Mouse (Mus musculus) stomach, postnatal 0 days (tissue): ENCODE measurements around the gene Gm17657. TPM values are rescaled to one million over a fixed set of nuclear protein-coding genes. Genes with fewer than 3 reads are reported as not detected.

Experiments
- ATAC-seq: fragments of 200-750 bp; cut with Nextera tagmentation; 2 replicates; pipeline ENCODE4 v1.8.0; 2017; ENCODE audit not compliant: low FRiP score, low TSS enrichment
- DNase-seq: peaks from one replicate; pipeline ENCODE4 v3.0.0-alpha.2; 2016; ENCODE audit warnings: low spot score
- H3K27ac ChIP-seq: fragments of 300-500 bp; sonication (generic); replicated peaks from 2 replicates; pipeline ENCODE4 v1.5.1; 2014; ENCODE audit warnings: mild to moderate bottlenecking, control low read depth
- H3K27me3 ChIP-seq: fragments of 300-500 bp; sonication (generic); 2 replicates; pipeline ENCODE4 v1.6.1; 2014; ENCODE audit warnings: low read length; ENCODE audit not compliant: control insufficient read depth, insufficient read depth
- H3K36me3 ChIP-seq: fragments of 300-500 bp; sonication (generic); 2 replicates; pipeline ENCODE4 v1.6.1; 2014; ENCODE audit warnings: low read length, mixed read lengths; ENCODE audit not compliant: control insufficient read depth, insufficient read depth
- H3K4me1 ChIP-seq: fragments of 300-500 bp; sonication (generic); replicated peaks from 2 replicates; pipeline ENCODE4 v1.6.1; 2014; ENCODE audit warnings: antibody characterized with exemption; ENCODE audit not compliant: control insufficient read depth, insufficient read depth
- H3K4me2 ChIP-seq: fragments of 300-500 bp; sonication (generic); replicated peaks from 2 replicates; pipeline ENCODE4 v1.6.1; 2014; ENCODE audit warnings: low read depth, mild to moderate bottlenecking, control low read depth, moderate library complexity
- H3K4me3 ChIP-seq: fragments of 300-500 bp; sonication (generic); 2 replicates; pipeline ENCODE4 v1.5.1; 2014; ENCODE audit warnings: low read depth, low read length, control low read depth
- H3K9ac ChIP-seq: fragments of 300-500 bp; sonication (generic); 2 replicates; pipeline ENCODE4 v1.6.1; 2014; ENCODE audit warnings: mild to moderate bottlenecking, low read length, control low read depth, mixed read lengths
- H3K9me3 ChIP-seq: fragments of 300-500 bp; sonication (generic); 2 replicates; pipeline ENCODE4 v1.6.1; 2016; ENCODE audit warnings: low read length; ENCODE audit not compliant: control insufficient read depth
- CTCF ChIP-seq: IDR thresholded peaks from 2 replicates; pipeline ENCODE4 v1.5.1; 2016; ENCODE audit warnings: antibody characterized with exemption, low read depth, mild to moderate bottlenecking, moderate library complexity
- EP300 ChIP-seq: optimal IDR thresholded peaks from 2 replicates; pipeline ENCODE3; 2016; ENCODE audit warnings: antibody characterized with exemption
- WGBS: fragments of 180-500 bp; shearing (Covaris S2); extraction: QIAGEN DNeasy Blood & Tissue Kit; methylation state at CpG from one replicate; pipeline ENCODE4 v1.1.7; 2014; 5-methylcytosine and 5-hydroxymethylcytosine counted together
- polyA plus RNA-seq: library from polyadenylated mRNA; unstranded; fragments of >200 nt; fragmentation: Nextera tagmentation; extraction: Ambion mirVana; gene quantifications from 2 replicates; pipeline ENCODE4 v1.2.1, GENCODE M21; 2015

Gene Gm17657
- polyA plus RNA-seq: not detected in 2 replicates

DNA sequence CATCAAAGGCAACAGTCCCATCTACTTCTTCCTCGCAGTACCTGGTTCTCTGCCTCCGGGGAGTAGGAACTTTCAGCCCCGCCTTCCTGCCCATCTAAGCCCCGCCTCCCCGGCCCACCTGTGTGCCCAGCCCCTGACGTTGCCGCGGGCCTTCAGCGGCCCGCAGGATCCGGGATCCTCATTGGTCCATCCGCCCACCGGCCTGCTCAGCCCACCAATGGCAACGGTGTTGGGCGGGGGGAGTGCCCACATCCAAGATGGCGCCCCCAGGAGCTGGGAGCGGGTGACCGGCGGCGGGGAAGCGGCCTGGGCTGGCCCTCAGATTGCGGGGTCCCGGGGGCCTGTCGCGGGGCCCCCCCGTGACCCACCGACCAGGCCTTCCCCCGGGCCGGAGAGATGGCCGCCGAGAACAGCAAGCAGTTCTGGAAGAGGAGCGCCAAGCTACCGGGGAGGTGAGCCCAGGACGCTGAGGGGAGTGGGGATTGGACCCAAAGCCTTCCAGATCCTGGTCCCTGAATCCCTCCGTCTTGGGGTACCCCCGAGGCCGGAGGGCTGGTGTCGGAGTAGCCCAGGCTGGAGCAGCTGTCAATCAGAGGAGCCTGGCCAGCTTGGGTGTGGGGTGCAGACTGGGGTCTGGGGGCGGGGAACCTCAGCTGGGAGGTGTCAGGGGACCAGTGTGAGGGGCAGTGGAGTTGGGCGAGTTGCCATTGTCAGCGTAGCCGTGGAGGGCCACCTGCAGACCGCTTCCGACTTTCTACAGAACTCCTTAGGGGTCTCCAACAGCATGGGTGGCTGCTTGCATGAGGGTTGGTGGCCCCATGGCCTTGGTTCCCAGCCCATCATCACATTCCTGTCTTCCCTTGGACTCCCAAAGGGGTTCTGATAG, at the start of gene Gm17657, which contains the start of gene Tbc1d22b:
Gene Gm17657 (minus strand): TSS at position 96 of the 886 bp plus-strand sequence.
Gene Tbc1d22b (plus strand): TSS at position 243 of the 886 bp plus-strand sequence.
- H3K36me3 ChIP-seq: no peaks in the 10 kb centered on the region
- no peaks in the 10 kb centered on the region for H3K27me3 ChIP-seq
- peak within 1 kb of the TSS; percentile 70 for H3K27ac ChIP-seq
- H3K4me1 ChIP-seq: no peaks in the 10 kb centered on the region
- TF ChIP-seq EP300: no peak
- peak; percentile 8; the same call in 1 of the 2 replicates for TF ChIP-seq CTCF
- H3K4me3 ChIP-seq: peak within 1 kb of the TSS; percentile 95
- peak; percentile 99 for ATAC-seq
- DNase-seq: peak; percentile 98
- H3K4me2 ChIP-seq: peak within 1 kb of the TSS; percentile 99
- H3K9me3 ChIP-seq: no peaks in the 10 kb centered on the region
- peak within 1 kb of the TSS; percentile 91 for H3K9ac ChIP-seq
- WGBS: 1% methylated on average over 44 of the region's 44 CpGs

GRCm38 (mm10) chr17:29599051-29599450, 49.6 kb upstream of the Gm17657 start:
- no peak overlapping the region for H3K4me3 ChIP-seq
- no peak overlapping the region for H3K4me2 ChIP-seq
- H3K9ac ChIP-seq: no peak overlapping the region
- no peaks in the 10 kb centered on the region for H3K4me1 ChIP-seq
- ATAC-seq: no peak
- no peak for DNase-seq
- H3K27ac ChIP-seq: no peak overlapping the region
- no peaks in the 10 kb centered on the region for H3K9me3 ChIP-seq
- H3K36me3 ChIP-seq: peaks cover 8% of the 10 kb centered on the region; the same call in 1 of the 2 replicates
- 88% methylated on average over 14 of the region's 14 CpGs for WGBS
- TF ChIP-seq EP300 (no peak), CTCF (no peak)
- H3K27me3 ChIP-seq: no peaks in the 10 kb centered on the region

DNA sequence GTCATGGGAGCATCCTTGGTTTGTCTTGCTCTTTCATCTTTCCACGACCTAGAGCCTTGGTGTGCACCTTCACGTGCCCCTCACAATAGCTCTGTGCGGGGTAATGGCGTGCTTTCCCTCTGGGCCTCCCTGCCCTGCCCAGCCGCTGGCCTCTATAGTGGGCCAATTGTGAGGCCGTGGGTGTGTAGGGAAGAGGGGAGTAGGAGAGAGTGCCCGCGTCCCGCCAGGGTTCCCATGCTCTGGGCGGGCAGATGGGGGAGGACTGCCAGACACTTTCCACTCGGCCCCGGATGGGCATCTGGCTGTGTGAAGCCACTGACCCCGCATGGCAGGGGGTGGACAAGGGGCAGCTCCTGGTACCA, 47.3 kb upstream of the Gm17657 start:
- H3K9me3 ChIP-seq: no peaks in the 10 kb centered on the region
- WGBS: 85% methylated on average over 13 of the region's 13 CpGs
- TF ChIP-seq EP300 (no peak), CTCF (no peak)
- H3K4me2 ChIP-seq: no peak overlapping the region
- H3K27me3 ChIP-seq: no peaks in the 10 kb centered on the region
- H3K36me3 ChIP-seq: peaks cover 8% of the 10 kb centered on the region; the same call in 1 of the 2 replicates
- no peak for DNase-seq
- H3K27ac ChIP-seq: no peak overlapping the region
- ATAC-seq: no peak
- H3K9ac ChIP-seq: no peak overlapping the region
- H3K4me1 ChIP-seq: no peaks in the 10 kb centered on the region
- no peak overlapping the region for H3K4me3 ChIP-seq

GRCm38 (mm10) chr17:29595891-29596770, 46.7 kb upstream of the Gm17657 start:
- ATAC-seq: no peak
- WGBS: 79% methylated on average over 15 of the region's 15 CpGs
- no peak for DNase-seq
- H3K4me1 ChIP-seq: no peaks in the 10 kb centered on the region
- H3K4me2 ChIP-seq: no peak overlapping the region
- H3K36me3 ChIP-seq: peaks cover 8% of the 10 kb centered on the region; the same call in 1 of the 2 replicates
- no peak overlapping the region for H3K9ac ChIP-seq
- TF ChIP-seq EP300 (no peak), CTCF (no peak)
- no peak overlapping the region for H3K27ac ChIP-seq
- no peaks in the 10 kb centered on the region for H3K9me3 ChIP-seq
- no peak overlapping the region for H3K4me3 ChIP-seq
- no peaks in the 10 kb centered on the region for H3K27me3 ChIP-seq

GRCm38 (mm10) chr17:29589221-29589898, 39.9 kb upstream of the Gm17657 start:
- TF ChIP-seq CTCF: peak; percentile 23; the same call in 1 of the 2 replicates
- TF ChIP-seq EP300: no peak
- H3K4me3 ChIP-seq: no peak overlapping the region
- WGBS: 53% methylated on average over 11 of the region's 11 CpGs
- H3K9me3 ChIP-seq: no peaks in the 10 kb centered on the region
- H3K9ac ChIP-seq: no peak overlapping the region
- no peak for DNase-seq
- no peaks in the 10 kb centered on the region for H3K36me3 ChIP-seq
- no peaks in the 10 kb centered on the region for H3K27me3 ChIP-seq
- H3K4me2 ChIP-seq: no peak overlapping the region
- no peaks in the 10 kb centered on the region for H3K4me1 ChIP-seq
- ATAC-seq: no peak
- no peak overlapping the region for H3K27ac ChIP-seq
